26 mouse cellular contexts compared by ENCODE assay signal in the genomic region with DNA sequence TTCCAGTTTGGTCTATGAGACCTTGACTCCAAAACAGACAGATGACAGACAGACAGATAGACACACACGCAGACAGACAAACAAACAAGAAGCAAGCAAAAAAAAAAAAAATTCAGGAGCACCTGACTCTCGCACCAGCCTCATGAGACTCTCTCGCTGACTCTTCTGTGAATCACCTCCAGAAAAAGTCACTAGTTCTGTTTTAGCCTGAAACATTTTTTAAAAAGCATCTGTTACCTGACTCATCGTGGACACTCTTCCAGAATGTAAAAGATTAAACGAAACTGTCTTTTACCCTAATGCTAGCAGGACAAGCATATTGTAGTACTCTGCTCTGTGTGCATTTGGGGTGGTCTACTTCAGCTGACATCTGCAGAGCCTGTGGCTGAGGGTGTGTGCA. TPM values are rescaled to one million over a fixed set of nuclear protein-coding genes. Genes with fewer than 3 reads are reported as not detected.
A peak's percentile ranks its signal among the peaks of the same experiment; 100 is the strongest.
DNase-seq lines count a peak whose midpoint lies in the region; ATAC-seq and TF ChIP-seq lines count a peak whose summit lies in the region.
"Had no signal": no experiment of that assay in that cellular context is flagged by ENCODE, and none has a peak within 500 bp of the region (broad histone marks: within the 10 kb centered on the region; RNA-seq: fewer than 3 reads in every experiment).

No protein-coding gene starts in this region.

- DNase-seq in frontal cortex, postnatal 14 days (ENCODE audit: low spot score in 2 of 2): no peak
- no peak for DNase-seq in layer of hippocampus, adult 2 months (ENCODE audit: low spot score in 2 of 2)
- no peak for DNase-seq in layer of hippocampus, adult 11-12 months (ENCODE audit: low spot score)
- DNase-seq in brain, adult 2 months (ENCODE audit: low read depth, low spot score): peak; percentile 68
- DNase-seq in kidney, postnatal 4 days: no peak
- DNase-seq: adrenal gland, adult 8-10 months; adrenal gland, postnatal 14 days; adrenal gland, postnatal 36 days; B cell, adult 2 months; cerebellum, adult 11 months; cerebellum, adult 18-20 months; cerebellum, adult 9-10 months; cerebellum, postnatal 14 days; cerebellum, postnatal 36 days; embryo, embryonic 11 days had no signal

- peak; percentile 58 for ATAC-seq in frontal cortex, adult (ENCODE audit: low TSS enrichment)
- ATAC-seq: activated CD4-positive, CD25-positive, alpha-beta regulatory T cell, adult 4 months; CD4-positive, CD25-positive, alpha-beta regulatory T cell, adult 4 months; forebrain, embryonic 14.5 days; forebrain, embryonic 16.5 days; Patski had no signal

- no peak overlapping the region for H3K4me3 ChIP-seq in layer of hippocampus, adult 2 months
- H3K4me3 ChIP-seq: embryonic facial prominence, embryonic 13.5 days; embryonic facial prominence, embryonic 15.5 days; erythroblast, embryonic 14.5 days; forebrain, embryonic 10.5 days; forebrain, embryonic 12.5 days had no signal

- no peak for TF ChIP-seq CTCF in layer of hippocampus, adult 2 months (conservative IDR thresholded peaks at IDR 0.05)

- H3K27ac ChIP-seq in layer of hippocampus, adult 2 months: peak overlapping the region; percentile 18; the same call in 1 of the 2 replicates
- H3K27ac ChIP-seq: embryonic facial prominence, embryonic 13.5 days; embryonic facial prominence, embryonic 15.5 days; forebrain, embryonic 10.5 days; forebrain, embryonic 12.5 days had no signal

RNA-seq across cellular contexts. Expression of a gene that starts 44.6 kb away (rescaled TPM):
- 100 to 1,000 TPM; 381 TPM for total RNA-seq in layer of hippocampus, adult 2 months (2021)
